Mouse (Mus musculus) layer of hippocampus, postnatal 25 days (tissue): ENCODE results near the gene Dda1. TPM values are rescaled to one million over a fixed set of nuclear protein-coding genes. Genes with fewer than 3 reads are reported as not detected.

Source experiments
- DNase-seq, 2 experiments: peaks; one replicate each; pipeline ENCODE4 v3.0.0; 2022; ENCODE audit warnings: mixed read lengths in 2 of 2, low spot score in 1 of 2; ENCODE audit errors: extremely low spot score in 1 of 2
- total RNA-seq, 2 experiments: library from RNA; stranded (reverse); gene quantifications; 2 replicates each; pipeline ENCODE4 v1.2.3; 2021

Dda1 gene
- total RNA-seq, 2 experiments from 2014 or later, result 95.6 to 97.2 TPM

DNA sequence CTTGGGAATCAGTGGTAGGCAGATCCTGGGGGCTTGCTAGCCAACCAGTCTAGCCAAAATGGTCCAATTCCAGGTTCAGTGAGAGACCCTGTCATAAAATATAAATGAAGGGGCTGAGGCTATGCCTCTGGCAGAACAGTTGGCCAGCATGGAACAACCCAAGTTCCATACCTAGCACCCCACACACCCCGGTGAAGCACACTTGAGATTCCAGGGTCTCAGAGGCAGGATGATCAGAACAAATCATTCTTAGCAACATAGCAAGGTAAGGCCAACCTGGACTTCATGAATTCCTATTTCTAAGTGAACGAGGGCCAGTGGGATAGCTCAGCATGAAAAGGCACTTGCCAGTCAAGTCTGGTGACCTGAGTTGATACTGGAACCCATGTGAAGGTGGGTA is 1.8 kb upstream of the Dda1 start:
- no peak for DNase-seq

DNA sequence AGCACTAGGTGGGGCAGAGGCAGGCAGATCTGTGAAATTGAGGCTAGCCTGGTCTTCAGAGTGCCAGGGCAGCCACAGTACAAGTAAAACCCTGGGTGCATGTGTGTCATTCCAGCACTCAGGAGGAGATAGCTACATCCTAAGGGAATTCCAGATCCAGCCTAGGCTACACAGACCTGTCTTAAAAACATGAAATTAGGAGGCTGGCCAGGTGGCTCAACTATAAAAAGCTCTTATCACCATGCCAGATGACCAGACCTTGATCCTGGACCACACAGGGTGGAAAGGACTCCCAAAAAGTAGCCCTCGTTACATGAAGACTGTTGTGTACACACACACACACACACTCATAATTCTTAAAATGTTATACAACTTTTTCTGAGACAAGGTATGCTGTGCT is 998 bp upstream of the Dda1 start:
- no peak for DNase-seq

GRCm38 (mm10) chr8:71469411-71469810 is 412 bp downstream of the Dda1 start:
- DNase-seq, result no peak

DNA sequence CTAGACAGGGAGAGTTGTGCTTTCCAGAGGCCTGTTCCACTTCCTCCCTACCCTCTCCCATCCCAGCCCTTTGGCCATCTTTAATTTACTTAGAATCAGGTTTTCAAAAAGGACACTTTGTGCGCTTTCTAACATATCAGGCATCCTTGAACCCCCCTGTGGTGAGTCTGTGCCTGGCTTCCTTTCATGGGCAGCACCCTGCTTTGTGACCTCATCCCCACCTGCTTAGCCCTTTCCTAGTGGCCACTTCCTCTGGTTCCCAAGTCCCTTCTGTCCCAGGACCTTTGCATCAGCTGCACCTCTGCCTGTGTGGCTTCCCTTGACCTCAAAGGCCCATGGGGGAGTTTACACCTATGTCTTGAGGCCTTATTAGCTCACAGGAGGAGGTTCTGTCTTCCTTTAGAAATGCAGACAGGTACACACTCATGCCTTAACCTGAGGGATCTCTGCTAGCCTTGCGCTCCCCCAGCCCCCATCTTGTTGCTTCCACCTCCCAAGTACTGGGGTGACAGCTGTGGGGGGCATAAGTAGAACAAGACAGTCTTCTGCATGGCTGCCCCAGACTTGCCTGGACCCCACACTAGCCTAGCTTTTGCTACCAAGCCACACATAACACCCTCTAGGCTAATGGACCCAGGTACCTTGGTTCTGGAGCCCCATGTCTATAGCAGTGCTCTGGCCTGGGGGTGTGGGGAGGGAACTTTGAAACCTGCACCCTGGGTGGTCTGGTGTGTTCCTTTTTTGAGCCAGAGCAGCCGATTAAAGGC is 1.3 kb downstream of the Dda1 start:
- DNase-seq, result no peak

- no peak for DNase-seq
These were observed 1.9 kb downstream of the Dda1 start for GRCm38 (mm10) chr8:71470913-71471255.

DNA sequence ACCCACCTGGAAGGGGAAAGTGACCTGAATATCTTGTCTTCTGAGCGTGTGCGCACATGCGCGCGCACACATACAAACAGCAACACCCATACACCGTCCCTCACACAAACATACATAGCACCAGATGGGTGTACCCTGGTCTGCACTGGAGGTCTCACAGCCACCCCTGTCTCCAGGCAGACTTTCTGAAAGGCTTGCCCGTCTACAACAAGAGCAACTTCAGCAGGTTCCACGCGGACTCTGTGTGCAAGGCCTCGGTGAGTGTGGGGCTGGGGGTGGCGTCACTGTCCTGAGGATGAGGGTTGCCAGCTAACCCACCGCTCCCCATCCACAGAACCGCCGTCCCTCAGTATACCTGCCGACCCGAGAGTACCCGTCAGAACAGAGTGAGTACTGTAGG is 2.9 kb downstream of the Dda1 start:
- no peak for DNase-seq

GRCm38 (mm10) chr8:71472601-71473386 is 3.8 kb downstream of the Dda1 start:
- DNase-seq, result no peak

DNA sequence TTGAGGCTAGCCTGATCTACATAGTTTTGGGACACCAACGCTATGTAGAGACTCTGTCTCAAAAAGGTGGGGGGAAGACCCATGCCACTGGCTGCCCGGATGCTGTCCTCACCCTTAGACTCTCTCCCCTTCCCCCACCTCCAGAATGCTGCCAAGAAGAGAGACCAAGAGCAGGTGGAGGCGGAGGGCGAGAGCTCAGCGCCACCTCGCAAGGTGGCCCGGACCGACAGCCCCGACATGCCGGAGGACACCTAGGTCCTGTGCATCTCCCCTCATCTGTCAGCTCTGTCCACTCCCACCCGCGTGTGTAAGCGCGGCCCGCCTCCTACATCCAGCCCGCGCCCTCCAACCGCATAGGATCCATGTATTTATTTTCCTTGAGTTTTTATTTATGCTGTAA is 5.3 kb downstream of the Dda1 start:
- DNase-seq, result no peak

DNA sequence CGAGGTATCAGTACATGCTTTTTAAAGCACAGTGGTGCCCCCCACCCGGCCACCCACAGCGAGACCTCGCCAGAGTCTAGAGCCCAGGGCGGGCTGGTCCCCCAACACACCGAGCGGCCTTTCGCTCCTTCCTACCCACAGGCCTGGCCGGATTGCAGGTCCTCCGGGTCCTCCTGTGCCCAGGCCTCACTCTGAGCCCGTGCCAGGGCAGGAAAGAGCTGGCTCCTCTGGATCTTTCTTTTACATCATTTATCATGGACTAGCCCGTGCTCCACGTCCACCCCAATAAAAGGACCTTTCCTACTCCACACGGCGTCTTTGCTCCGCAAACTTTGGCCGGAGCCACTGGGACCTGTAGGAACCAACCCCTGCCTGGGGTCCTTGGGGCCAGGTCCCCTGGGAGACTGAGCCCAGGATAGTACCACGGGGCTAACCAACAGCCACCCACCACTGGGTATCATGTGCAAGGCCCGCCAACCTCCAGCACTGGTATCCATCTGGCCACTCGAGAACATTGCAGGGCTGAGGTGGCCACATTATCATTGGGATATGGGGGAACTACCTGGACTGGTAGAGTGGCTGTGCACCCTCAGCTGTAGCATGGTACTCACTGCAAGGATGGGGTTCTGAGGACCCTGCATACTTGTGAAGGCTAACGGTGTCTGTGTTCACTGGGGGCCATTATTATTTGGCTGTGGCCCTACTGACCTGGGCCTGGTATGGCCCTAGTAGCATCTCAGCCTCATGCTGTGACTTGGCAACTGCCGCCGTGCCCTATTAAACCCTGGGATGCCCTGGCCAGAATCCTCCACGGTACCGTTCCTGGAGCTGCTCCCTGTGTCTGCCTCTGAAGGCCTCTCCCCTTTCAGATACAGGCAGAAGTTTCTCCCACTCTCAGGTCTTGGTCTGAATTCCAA is 6.0 kb downstream of the Dda1 start:
- no peak for DNase-seq

DNA sequence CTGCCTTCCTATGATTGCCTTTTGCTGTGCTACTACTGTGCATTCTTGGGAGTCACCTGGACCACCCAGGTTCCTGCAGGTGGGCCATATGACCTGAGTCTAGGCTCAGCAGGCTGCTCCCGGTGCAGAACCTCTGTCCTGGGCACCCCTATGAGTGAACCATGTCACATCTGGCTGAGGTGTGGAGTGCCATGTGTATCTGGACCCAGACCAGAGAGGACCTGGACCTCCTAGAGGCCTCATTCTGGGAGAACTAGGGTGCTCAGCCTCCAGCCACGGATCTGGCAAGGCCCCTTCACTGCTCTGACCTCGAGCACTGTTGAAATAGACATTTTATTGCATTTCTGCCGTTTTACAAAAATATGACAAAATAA is 6.7 kb downstream of the Dda1 start:
- no peak for DNase-seq

- DNase-seq, result peak; percentile 66 to 75
These were observed 7.3 kb downstream of the Dda1 start for GRCm38 (mm10) chr8:71476099-71476940.

GRCm38 (mm10) chr8:71477196-71477845 is 8.3 kb downstream of the Dda1 start:
- no peak for DNase-seq

DNA sequence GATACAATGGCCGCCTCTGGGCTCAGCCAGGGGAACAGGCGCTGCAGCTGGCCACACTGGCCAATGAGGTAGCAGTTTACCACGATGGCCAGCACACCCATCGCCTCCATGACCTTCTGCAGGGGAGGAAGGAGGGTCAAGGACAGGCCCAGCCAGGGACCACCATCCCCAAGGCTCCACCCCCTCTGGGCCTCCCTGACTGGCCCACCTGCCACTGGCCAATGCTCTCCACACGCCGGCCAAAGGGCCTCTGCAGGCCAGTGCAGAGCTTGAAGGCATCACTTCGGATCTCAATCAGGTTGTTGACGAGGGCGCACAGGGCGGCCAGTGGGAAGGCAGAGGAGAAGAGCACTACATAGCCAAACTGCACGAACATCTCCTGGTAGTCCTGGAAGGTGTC is 9.9 kb downstream of the Dda1 start:
- DNase-seq, result no peak

DNA sequence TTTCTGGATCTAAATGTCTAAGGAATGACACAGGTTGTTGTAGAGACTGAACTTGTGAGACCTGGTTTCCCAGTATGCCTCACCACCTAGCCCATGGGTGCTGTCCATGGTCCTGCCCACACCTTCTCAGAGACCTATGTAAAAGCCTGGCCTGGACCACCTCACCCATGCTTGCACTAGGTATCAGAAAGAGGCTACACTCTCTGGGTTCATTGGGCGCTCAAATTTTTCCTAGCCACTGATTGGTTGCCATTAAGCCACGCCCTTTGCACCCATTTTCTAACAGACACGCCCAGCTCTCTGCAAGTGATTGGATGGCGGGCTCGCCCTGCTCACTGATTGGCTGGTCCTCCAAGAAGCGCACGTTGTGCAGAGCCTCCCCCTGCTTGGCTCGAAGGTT is 14.9 kb downstream of the Dda1 start:
- no peak for DNase-seq

GRCm38 (mm10) chr8:71484736-71485135 is 15.7 kb downstream of the Dda1 start:
- DNase-seq, result no peak

DNA sequence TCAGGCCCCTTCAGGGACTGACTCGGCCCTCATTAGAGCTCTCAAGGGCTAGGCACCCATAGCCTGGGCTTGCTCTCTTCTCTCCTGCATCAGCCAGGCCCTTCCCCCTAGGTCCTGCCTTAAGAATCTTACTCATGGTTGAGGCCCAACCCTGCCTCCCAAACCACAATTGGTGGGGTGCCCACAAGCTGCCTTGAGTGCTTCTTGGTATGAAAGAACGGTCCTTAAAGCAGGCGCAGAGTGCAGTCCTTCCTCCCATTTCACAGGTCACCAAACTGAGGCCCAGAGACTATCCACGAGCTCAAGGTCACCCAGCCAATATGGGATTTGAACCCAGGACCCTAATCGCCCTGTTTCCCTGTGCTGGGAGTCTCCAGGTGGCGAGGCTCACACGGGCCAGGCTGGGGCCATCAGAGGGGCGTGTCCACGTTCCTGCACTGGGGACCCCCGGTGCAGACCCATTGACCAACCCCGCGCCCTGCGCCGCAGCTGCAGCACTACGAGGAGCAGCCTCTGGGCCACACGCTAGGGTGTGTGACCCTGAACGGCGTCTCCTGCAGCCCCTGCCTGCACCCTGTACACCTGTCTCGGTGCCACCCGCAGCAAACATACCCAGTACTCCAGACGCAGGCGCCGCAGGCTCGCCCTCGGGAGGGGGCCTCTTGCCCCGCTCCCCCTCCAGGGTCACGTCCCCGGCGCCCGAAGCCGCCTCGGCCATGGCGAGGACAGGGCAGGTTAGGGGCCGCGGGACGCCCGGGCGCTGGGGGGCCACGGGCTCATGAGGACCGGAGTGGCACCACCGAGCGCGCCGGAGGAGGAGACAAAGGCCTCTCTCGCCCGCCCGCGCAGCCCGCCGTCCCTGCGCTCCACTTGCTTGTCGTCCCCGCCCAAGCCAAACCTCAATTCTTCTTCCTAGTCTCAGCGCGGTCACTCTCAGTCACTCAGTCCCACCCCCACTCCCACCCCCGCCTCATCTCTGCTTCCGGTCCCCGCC is 16.4 kb downstream of the Dda1 start, which contains the start of gene Ano8:
TSS of gene Ano8 (minus strand) at position 822 of the 994 bp plus-strand sequence.
- peak; percentile 67 to 75 for DNase-seq

- no peak for DNase-seq
These were observed 17.1 kb downstream of the Dda1 start for GRCm38 (mm10) chr8:71486136-71486529.

- DNase-seq, result peak; percentile 56 to 65
These were observed 18.9 kb downstream of the Dda1 start, which contains the start of gene Gtpbp3 for GRCm38 (mm10) chr8:71487691-71488445. Gene Gtpbp3, plus strand, starts transcription at chr8:71488103.
